Mouse (Mus musculus) neutrophil, adult 65 days (primary cell): Measurements from ENCODE around the gene Lce1k. TPM values are rescaled to one million over a fixed set of nuclear protein-coding genes. Genes with fewer than 3 reads are reported as not detected.

Source experiments
- total RNA-seq: library from RNA; stranded (reverse); gene quantifications from 2 replicates; pipeline ENCODE4 v1.2.4, GENCODE M21; 2023

Lce1k gene
- not detected in 2 replicates for total RNA-seq

GRCm38 (mm10) chr3:92807791-92808190 lies at the start of gene Lce1k:
Lce1k (minus strand) TSS chr3:92807891.

GRCm38 (mm10) chr3:92851186-92851585 lies 43.5 kb upstream of the Lce1k start, which contains the start of gene Lce1l:
Lce1l (minus strand) TSS chr3:92851286.

GRCm38 (mm10) chr3:92827108-92827507 lies 19.4 kb upstream of the Lce1k start, which contains the start of gene Kprp:
Kprp (minus strand) TSS chr3:92827247.

GRCm38 (mm10) chr3:92790414-92790813 lies 17.3 kb downstream of the Lce1k start, which contains the start of gene Lce1j:
Lce1j (minus strand) TSS chr3:92790514.

GRCm38 (mm10) chr3:92778799-92779198 lies 28.9 kb downstream of the Lce1k start, which contains the start of gene Lce1i:
Lce1i (minus strand) TSS chr3:92778899.

GRCm38 (mm10) chr3:92764965-92765364 lies 42.7 kb downstream of the Lce1k start, which contains the start of gene Lce1h:
Lce1h (minus strand) TSS chr3:92765065.

Other genes with a start within 250 kb of the Lce1k start
- gene Ivl, start 234.2 kb downstream of the Lce1k start, total RNA-seq: not detected in 2 replicates
- not detected in 2 replicates for gene Smcp, start 218.9 kb downstream of the Lce1k start, total RNA-seq
- not detected in 2 replicates for gene 2210017I01Rik, start 200.4 kb downstream of the Lce1k start, total RNA-seq
- gene Lce6a, start 186.2 kb downstream of the Lce1k start, total RNA-seq: not detected in 2 replicates
- gene Lce1a1, start 159.6 kb downstream of the Lce1k start, total RNA-seq: not detected in 2 replicates
- not detected in 2 replicates for gene Lce1b, start 151.0 kb downstream of the Lce1k start, total RNA-seq
- gene Lce1a2, start 137.6 kb downstream of the Lce1k start, total RNA-seq: not detected in 2 replicates
- gene Lce1c, start 128.6 kb downstream of the Lce1k start, total RNA-seq: not detected in 2 replicates
- not detected in 2 replicates for gene Lce1d, start 120.7 kb downstream of the Lce1k start, total RNA-seq
- gene Lce1e, start 98.8 kb downstream of the Lce1k start, total RNA-seq: not detected in 2 replicates
- gene Lce1f, start 87.5 kb downstream of the Lce1k start, total RNA-seq: not detected in 2 replicates
- not detected in 2 replicates for gene Gm38119, start 68.8 kb downstream of the Lce1k start, total RNA-seq
- gene Lce1g, start 55.6 kb downstream of the Lce1k start, total RNA-seq: not detected in 2 replicates
- not detected in 2 replicates for gene Lce1h, start 42.8 kb downstream of the Lce1k start, total RNA-seq
- not detected in 2 replicates for gene Lce1i, start 29.0 kb downstream of the Lce1k start, total RNA-seq
- not detected in 2 replicates for gene Lce1j, start 17.4 kb downstream of the Lce1k start, total RNA-seq
- gene Kprp, start 19.4 kb upstream of the Lce1k start, total RNA-seq: not detected in 2 replicates
- gene Lce1l, start 43.4 kb upstream of the Lce1k start, total RNA-seq: not detected in 2 replicates
- gene 2310050C09Rik, start 62.3 kb upstream of the Lce1k start, total RNA-seq: not detected in 2 replicates
- gene Lce3a, start 118.3 kb upstream of the Lce1k start, total RNA-seq: not detected in 2 replicates
- not detected in 2 replicates for gene Lce3b, start 125.1 kb upstream of the Lce1k start, total RNA-seq
- gene Lce3c, start 136.6 kb upstream of the Lce1k start, total RNA-seq: not detected in 2 replicates
- not detected in 2 replicates for gene Lce3d, start 149.5 kb upstream of the Lce1k start, total RNA-seq
- gene Lce3e, start 159.2 kb upstream of the Lce1k start, total RNA-seq: not detected in 2 replicates
- not detected in 2 replicates for gene Lce3f, start 184.3 kb upstream of the Lce1k start, total RNA-seq
- not detected in 2 replicates for gene Crct1, start 207.8 kb upstream of the Lce1k start, total RNA-seq
- not detected in 2 replicates for gene Lce1m, start 211.2 kb upstream of the Lce1k start, total RNA-seq